Mouse (Mus musculus) CH12.LX (cell line): ENCODE measurements around the gene Mid1. TPM values are rescaled to one million over a fixed set of nuclear protein-coding genes. Genes with fewer than 3 reads are reported as not detected.
A peak's percentile ranks its signal among the peaks of the same experiment; 100 is the strongest.
"Not testable (repeated sequence)": the region's sequence is repeated elsewhere in the genome, so short reads cannot be mapped to it uniquely, and the experiment has no call there.

Experiments
- DNase-seq: peaks from one replicate; pipeline ENCODE4 v3.0.0-alpha.2; 2013; ENCODE audit errors: extremely low read depth
- H3K27ac ChIP-seq: 2 replicates; pipeline ENCODE4 v1.5.1; 2012; ENCODE audit warnings: low read depth, mild to moderate bottlenecking, control low read depth, moderate library complexity; ENCODE audit not compliant: insufficient read depth
- H3K27me3 ChIP-seq: replicated peaks from 2 replicates; pipeline ENCODE3; 2012; ENCODE audit warnings: inconsistent platforms
- H3K36me3 ChIP-seq, 2 experiments: replicated peaks in 1 of 2; 2 replicates each; pipeline versions ENCODE3 to v1.6.1; 2012; ENCODE audit warnings: inconsistent platforms in 1 of 2, low read length in 1 of 2, mild to moderate bottlenecking in 1 of 2, mixed read lengths in 1 of 2, moderate library complexity in 1 of 2; ENCODE audit not compliant: control insufficient read depth in 1 of 2, insufficient read depth in 1 of 2
- H3K4me1 ChIP-seq, 2 experiments: 2 replicates each; pipeline ENCODE4 v1.6.1; 2012; ENCODE audit warnings: inconsistent platforms in 1 of 2, moderate library complexity in 1 of 2; ENCODE audit not compliant: insufficient read depth in 2 of 2, control insufficient read depth in 1 of 2
- H3K4me2 ChIP-seq: 2 replicates; pipeline ENCODE4 v1.6.1; 2012; ENCODE audit warnings: low read depth, mild to moderate bottlenecking, control low read depth; ENCODE audit not compliant: poor library complexity, insufficient read depth, severe bottlenecking
- H3K4me3 ChIP-seq, 3 experiments: fragments of 150-350 bp in 1 of 3; sonication (generic) in 1 of 3; replicated peaks in 1 of 3; 2 replicates each; pipeline versions ENCODE3 to v1.5.1; 2011 to 2012; ENCODE audit warnings: low read depth in 2 of 3, low read length in 2 of 3, mild to moderate bottlenecking in 2 of 3, moderate library complexity in 2 of 3, control low read depth in 1 of 3, improper control_type of control experiment in 1 of 3, inconsistent platforms in 1 of 3, mixed read lengths in 1 of 3; ENCODE audit not compliant: poor library complexity in 1 of 3
- H3K79me2 ChIP-seq: replicated peaks from 2 replicates; pipeline ENCODE4 v1.6.1; 2012; ENCODE audit warnings: mild to moderate bottlenecking, moderate library complexity; ENCODE audit not compliant: control insufficient read depth, poor library complexity, insufficient read depth, severe bottlenecking; ENCODE audit errors: extremely low read depth
- H3K9ac ChIP-seq: 2 replicates; pipeline ENCODE4 v1.6.1; 2012; ENCODE audit warnings: low read depth, mild to moderate bottlenecking, control low read depth, moderate library complexity; ENCODE audit not compliant: insufficient read depth
- H3K9me3 ChIP-seq: replicated peaks from 2 replicates; pipeline ENCODE3; 2012; ENCODE audit warnings: low read length, inconsistent platforms, mixed read lengths
- dilution Hi-C: fragments of 300-500 bp; cut with MboI; formaldehyde crosslinking; loops from 2 replicates; pipeline ENCODE4 v1.14.3; 2020; ENCODE audit warnings: low sequenced_read_pairs; ENCODE audit not compliant: extremely low pct_unique_long_range_greater_than_20kb, extremely low pct_ligation_motif_present
- in situ Hi-C: fragments of 300-500 bp; cut with MboI; formaldehyde crosslinking; loops from 3 replicates; pipeline ENCODE4 v1.14.3; 2019; ENCODE audit warnings: low sequenced_read_pairs, low pct_ligation_motif_present, low pct_unique_long_range_greater_than_20kb, mixed read lengths
- polyA plus RNA-seq: library from polyadenylated mRNA; unstranded; fragments of >175 nt; gene quantifications from 2 replicates; pipeline ENCODE4 v1.2.1, GENCODE M21; 2012; ENCODE audit warnings: low read depth; ENCODE audit not compliant: insufficient read length
- total RNA-seq, 2 experiments: library from RNA; depleted of rRNA; stranded (reverse); fragments of 300-350 nt in 1 of 2; fragments of >200 nt in 1 of 2; gene quantifications; 2 replicates each; pipeline ENCODE4 v1.2.3; 2012 to 2014

The Mid1 gene
- total and polyA plus RNA-seq, 3 experiments = 3.3 to 15.0 (median 6.2) TPM

DNA sequence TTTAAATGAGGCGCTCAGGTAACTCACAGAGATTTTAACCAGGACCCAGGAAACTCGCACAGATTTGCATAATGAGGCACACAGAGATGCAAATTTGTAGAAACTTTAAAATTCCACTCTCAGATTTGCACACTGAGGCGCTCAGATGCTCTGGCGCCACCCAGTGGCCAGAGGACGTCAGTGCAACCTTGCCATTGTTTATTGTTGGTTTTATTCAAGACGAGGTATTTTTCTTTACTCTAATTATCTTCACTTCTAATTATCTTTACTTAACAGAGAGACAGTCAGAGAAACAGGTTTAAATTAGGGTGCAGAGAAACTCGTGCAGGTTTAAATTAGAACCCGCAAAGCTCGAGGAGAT is 335.7 kb downstream of the Mid1 start:
- peaks cover 34% of the 10 kb centered on the region for H3K79me2 ChIP-seq
- H3K4me3 ChIP-seq, H3K9ac ChIP-seq, dilution Hi-C loops, H3K27ac ChIP-seq, in situ Hi-C loops, H3K27me3 ChIP-seq: not testable (repeated sequence)
- H3K36me3 ChIP-seq = peaks cover 35 to 38% of the 10 kb centered on the region in 2 experiments
- H3K9me3 ChIP-seq = peaks cover 18% of the 10 kb centered on the region
- peak; percentile 99 for DNase-seq
- peaks cover 5 to 37% of the 10 kb centered on the region in 2 experiments for H3K4me1 ChIP-seq
- H3K4me2 ChIP-seq = peak overlapping the region; percentile 17; the same call in 1 of the 2 replicates

DNA sequence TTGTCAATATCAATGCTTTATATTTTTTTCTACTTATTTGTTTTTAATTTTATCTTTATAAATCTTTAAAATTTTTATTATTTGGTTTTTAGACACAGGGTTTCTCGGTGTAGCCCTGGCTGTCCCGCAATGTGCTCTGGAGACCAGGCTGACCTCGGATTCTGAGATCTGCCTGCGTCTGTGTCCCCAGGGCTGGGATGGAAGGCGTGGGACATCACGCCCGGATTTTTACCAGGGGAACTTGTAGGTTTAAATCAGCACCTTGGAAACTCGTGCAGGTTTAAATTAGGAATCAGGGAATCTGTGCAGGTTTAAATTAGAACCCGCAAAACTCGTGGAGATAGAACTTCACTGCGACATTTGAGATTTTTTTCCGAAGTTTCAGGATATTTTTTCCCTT is 336.2 kb downstream of the Mid1 start:
- H3K4me2 ChIP-seq = peak overlapping the region; percentile 25; the same call in 1 of the 2 replicates
- peaks cover 5 to 37% of the 10 kb centered on the region in 2 experiments for H3K4me1 ChIP-seq
- peaks cover 30 to 38% of the 10 kb centered on the region in 2 experiments for H3K36me3 ChIP-seq
- H3K27ac ChIP-seq, DNase-seq, in situ Hi-C loops, dilution Hi-C loops, H3K9ac ChIP-seq, H3K4me3 ChIP-seq, H3K27me3 ChIP-seq: not testable (repeated sequence)
- H3K79me2 ChIP-seq = peaks cover 34% of the 10 kb centered on the region
- H3K9me3 ChIP-seq = peaks cover 18% of the 10 kb centered on the region

DNA sequence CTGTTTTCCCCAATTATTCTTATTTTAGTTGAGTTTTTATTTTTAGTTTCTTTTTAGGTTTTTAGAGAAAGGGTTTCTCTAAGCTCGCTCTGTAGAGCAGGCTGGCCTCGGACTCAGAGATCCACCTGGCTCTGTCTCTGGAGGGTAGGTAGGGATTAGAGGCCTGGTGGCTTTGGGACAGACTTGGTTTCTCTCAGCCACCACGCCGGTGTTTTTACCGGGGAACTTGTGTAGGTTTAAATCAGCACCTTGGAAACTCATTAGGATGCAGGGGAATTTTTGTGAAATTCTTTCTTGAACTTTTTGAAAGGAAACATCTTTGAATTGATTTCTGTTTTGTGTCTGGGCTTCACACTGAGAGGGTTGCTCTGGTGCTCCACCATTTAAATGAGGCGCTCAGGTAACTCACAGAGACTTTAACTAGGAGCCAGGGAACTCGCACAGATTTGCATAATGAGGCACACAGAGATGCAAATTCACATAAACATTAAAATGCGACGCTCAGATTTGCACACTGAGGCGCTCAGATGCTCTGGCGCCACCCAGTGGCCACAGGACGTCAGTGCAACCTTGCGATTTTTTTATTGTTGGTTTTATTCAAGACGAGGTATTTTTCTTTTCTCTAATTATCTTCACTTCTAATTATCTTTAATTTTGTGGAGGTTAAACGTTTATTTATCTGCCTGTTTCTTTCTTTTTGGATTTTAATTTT is 336.9 kb downstream of the Mid1 start:
- Histone ChIP-seq H3K9me3 (peaks cover 18% of the 10 kb centered on the region), H3K4me1 (peaks cover 5 to 37% of the 10 kb centered on the region in 2 experiments), H3K27ac (peak overlapping the region; percentile 12; the same call in 1 of the 2 replicates), H3K9ac (0 out of 2 replicates have a peak overlapping the region, but pooled peaks have one; percentile 0), H3K4me2 (peak overlapping the region; percentile 25; the same call in 1 of the 2 replicates), H3K79me2 (peaks cover 34% of the 10 kb centered on the region), H3K36me3 (peaks cover 27 to 38% of the 10 kb centered on the region in 2 experiments)
- in situ Hi-C loops, dilution Hi-C loops, H3K27me3 ChIP-seq, H3K4me3 ChIP-seq: not testable (repeated sequence)
- peak; percentile 96 for DNase-seq

Other genes starting within 250 kb of the Mid1 start
- not detected in 2 replicates for gene 4933400A11Rik, start 94.4 kb downstream of the Mid1 start, total RNA-seq (2012; rRNA removed)
- gene 4933400A11Rik, start 94.4 kb downstream of the Mid1 start, total RNA-seq (2014; rRNA removed) = not detected in 2 replicates
- not detected in 2 replicates for gene 4933400A11Rik, start 94.4 kb downstream of the Mid1 start, polyA plus RNA-seq